Mouse (Mus musculus) midbrain, embryonic 10.5 days (tissue): Measurements from ENCODE around the gene Mboat7. TPM values are rescaled to one million over a fixed set of nuclear protein-coding genes. Genes with fewer than 3 reads are reported as not detected.
A peak's percentile ranks its signal among the peaks of the same experiment; 100 is the strongest.

Experiments
- microRNA-seq: library from miRNA; unstranded; fragments of <30 nt; microRNA quantifications from one replicate; pipeline ENCODE4, GENCODE M21; 2017
- polyA plus RNA-seq: library from polyadenylated mRNA; unstranded; fragments of >200 nt; fragmentation: Nextera tagmentation; extraction: Ambion mirVana; gene quantifications from 2 replicates; pipeline ENCODE4 v1.2.1, GENCODE M21; 2016

The Mboat7 gene
- polyA plus RNA-seq, 1 experiment from 2014 or later = 30.6 TPM

Small RNA genes lying within 50 kb of the gene (microRNA-seq; reads per million reads assigned to microRNA genes)
- 3.3 reads per million, percentile 4 among the genes with 10 or more reads in this experiment for gene Mir3572

Other genes starting within 250 kb of the Mboat7 start
- gene Tarm1, start 190.9 kb downstream of the Mboat7 start, polyA plus RNA-seq = not detected in 2 replicates
- gene Oscar, start 77.4 kb downstream of the Mboat7 start, polyA plus RNA-seq = not detected in 2 replicates
- 372 and 423 TPM in 2 replicates for gene Ndufa3, start 76.2 kb downstream of the Mboat7 start, polyA plus RNA-seq
- 30.3 and 30.8 TPM in 2 replicates for gene Tfpt, start 63.6 kb downstream of the Mboat7 start, polyA plus RNA-seq
- gene Prpf31, start 63.5 kb downstream of the Mboat7 start, polyA plus RNA-seq = 174 and 180 TPM in 2 replicates
- 75.2 and 82.7 TPM in 2 replicates for gene Cnot3, start 48.3 kb downstream of the Mboat7 start, polyA plus RNA-seq
- 18.0 and 19.8 TPM in 2 replicates for gene Leng1, start 27.7 kb downstream of the Mboat7 start, polyA plus RNA-seq
- 3.1 TPM in 2 replicates for gene Tmc4, start 16.0 kb downstream of the Mboat7 start, polyA plus RNA-seq
- 251 and 266 TPM in 2 replicates for gene Tsen34, start 660 bp downstream of the Mboat7 start, polyA plus RNA-seq
- 1,174 and 1,339 TPM in 2 replicates for gene Rps9, start 10.5 kb upstream of the Mboat7 start, polyA plus RNA-seq
- gene Pirb, start 26.9 kb upstream of the Mboat7 start, polyA plus RNA-seq = 0.12 and 0.25 TPM in 2 replicates
- not detected in 2 replicates for gene Gm15448, start 132.2 kb upstream of the Mboat7 start, polyA plus RNA-seq
- 0.07 TPM in 1 of 2 replicates, not detected in the other for gene Pira2, start 151.5 kb upstream of the Mboat7 start, polyA plus RNA-seq
- not detected in 2 replicates for gene Gm14548, start 204.6 kb upstream of the Mboat7 start, polyA plus RNA-seq
- gene Lilra6, start 222.0 kb upstream of the Mboat7 start, polyA plus RNA-seq = not detected in 2 replicates